Mouse (Mus musculus) left cerebral cortex, adult 9 months (tissue): Measurements from ENCODE around the gene Pxt1.
A peak's percentile ranks its signal among the peaks of the same experiment; 100 is the strongest.

Experiments used
- DNase-seq, 2 experiments: peaks; one replicate each; pipeline ENCODE4 v3.0.0; 2022; ENCODE audit warnings: low spot score in 2 of 2

Pxt1 gene

GRCm38 (mm10) chr17:28915060-28915628 lies 28.5 kb downstream of the Pxt1 start, which contains the start of gene 4930539E08Rik:
Gene 4930539E08Rik, minus strand, starts transcription at chr17:28915324.
- DNase-seq: no peak

GRCm38 (mm10) chr17:28913940-28914339 lies 29.7 kb downstream of the Pxt1 start:
- DNase-seq: no peak

- no peak for DNase-seq
Measured at GRCm38 (mm10) chr17:28913200-28913599, 30.4 kb downstream of the Pxt1 start.

- DNase-seq: no peak
Measured at GRCm38 (mm10) chr17:28910139-28910538, 33.5 kb downstream of the Pxt1 start.

GRCm38 (mm10) chr17:28909252-28909941 lies 34.2 kb downstream of the Pxt1 start:
- DNase-seq: no peak

- DNase-seq: peak; percentile 59 to 72
Measured at GRCm38 (mm10) chr17:28907959-28908358, 35.7 kb downstream of the Pxt1 start.

GRCm38 (mm10) chr17:28905377-28905916 lies 38.2 kb downstream of the Pxt1 start:
- DNase-seq: peak in 1 of 2 experiments; percentile 31

GRCm38 (mm10) chr17:28904546-28905376 lies 38.9 kb downstream of the Pxt1 start:
- peak; percentile 63 to 75 for DNase-seq

- DNase-seq: no peak
Measured at GRCm38 (mm10) chr17:28901559-28901958, 42.1 kb downstream of the Pxt1 start.

GRCm38 (mm10) chr17:28899427-28899826 lies 44.2 kb downstream of the Pxt1 start:
- no peak for DNase-seq

GRCm38 (mm10) chr17:28898249-28898648 lies 45.4 kb downstream of the Pxt1 start:
- no peak for DNase-seq

- no peak for DNase-seq
Measured at GRCm38 (mm10) chr17:28897817-28898216, 45.8 kb downstream of the Pxt1 start.

- DNase-seq: no peak
Measured at GRCm38 (mm10) chr17:28896095-28896780, 47.4 kb downstream of the Pxt1 start.

GRCm38 (mm10) chr17:28895217-28895875 lies 48.3 kb downstream of the Pxt1 start:
- no peak for DNase-seq

- DNase-seq: no peak
Measured at GRCm38 (mm10) chr17:28894050-28894767, 49.4 kb downstream of the Pxt1 start.

GRCm38 (mm10) chr17:28886266-28886665 lies 57.4 kb downstream of the Pxt1 start:
- no peak for DNase-seq

- no peak for DNase-seq
Measured at GRCm38 (mm10) chr17:28885231-28885630, 58.4 kb downstream of the Pxt1 start.
